Mouse (Mus musculus): ENCODE results near the gene Rab3d. TPM values are rescaled to one million over a fixed set of nuclear protein-coding genes. Genes with fewer than 3 reads are reported as not detected.

Rab3d gene
- polyA plus RNA-seq, 1 experiment from 2014 or later, result 28.4 TPM

GRCm38 (mm10) chr9:21947540-21948130 is 29.6 kb upstream of the Rab3d start:
- Histone ChIP-seq H3K4me3 (ENCODE audit: low read depth, low read length) (no peak overlapping the region), H3K27ac (ENCODE audit: low read length) (no peak overlapping the region), H3K9ac (replicated peaks; ENCODE audit: low read depth) (no peak overlapping the region), H3K27me3 (replicated peaks; ENCODE audit: insufficient read depth, low read length) (no peaks in the 10 kb centered on the region), H3K4me1 (ENCODE audit: insufficient read depth, low read depth, low read length) (no peaks in the 10 kb centered on the region), H3K36me3 (ENCODE audit: insufficient read depth, low read length) (no peaks in the 10 kb centered on the region), H3K4me2 (replicated peaks; ENCODE audit: low read depth, low read length) (no peak overlapping the region), H3K9me3 (ENCODE audit: low read length) (no peaks in the 10 kb centered on the region)
- TF ChIP-seq EP300 (IDR thresholded peaks at IDR 0.05) (no peak), CTCF (IDR thresholded peaks at IDR 0.05) (no peak)
- DNase-seq (ENCODE audit: low spot score) (no peak), ATAC-seq (no peak)
- 11% methylated on average over 26 of the region's 28 CpGs for WGBS

GRCm38 (mm10) chr9:21944267-21944666 is 26.3 kb upstream of the Rab3d start:
- Histone ChIP-seq H3K36me3 (ENCODE audit: insufficient read depth, low read length) (no peaks in the 10 kb centered on the region), H3K4me2 (replicated peaks; ENCODE audit: low read depth, low read length) (no peak overlapping the region), H3K27ac (ENCODE audit: low read length) (no peak overlapping the region), H3K27me3 (replicated peaks; ENCODE audit: insufficient read depth, low read length) (no peaks in the 10 kb centered on the region), H3K9me3 (ENCODE audit: low read length) (no peaks in the 10 kb centered on the region), H3K4me1 (ENCODE audit: insufficient read depth, low read depth, low read length) (no peaks in the 10 kb centered on the region), H3K4me3 (ENCODE audit: low read depth, low read length) (no peak overlapping the region), H3K9ac (replicated peaks; ENCODE audit: low read depth) (no peak overlapping the region)
- no peak for DNase-seq (ENCODE audit: low spot score)
- ATAC-seq, result no peak
- WGBS, result 15% methylated on average over 23 of the region's 23 CpGs
- no peak for TF ChIP-seq EP300 (IDR thresholded peaks at IDR 0.05)
- TF ChIP-seq CTCF (IDR thresholded peaks at IDR 0.05), result no peak

DNA sequence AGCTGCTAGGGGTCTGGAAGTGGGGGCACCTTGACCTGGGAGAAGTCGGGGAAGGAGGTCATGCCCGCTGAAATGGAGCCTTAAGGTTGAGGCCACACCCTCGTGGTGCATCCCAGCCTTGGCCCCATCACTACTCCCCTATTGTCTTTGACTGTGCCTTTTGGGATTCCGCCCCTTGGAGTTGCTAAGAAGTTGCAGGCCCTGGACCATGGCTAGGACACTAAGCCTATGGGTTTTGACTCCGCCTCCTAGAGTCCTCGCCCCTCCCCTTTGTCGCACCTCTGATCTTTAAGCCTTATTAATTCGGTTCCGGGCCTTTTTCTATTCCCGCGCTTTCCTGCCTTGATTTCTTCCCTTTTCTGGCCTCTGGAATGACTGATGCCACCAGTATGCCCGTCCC is 25.6 kb upstream of the Rab3d start:
- no peak for TF ChIP-seq CTCF (IDR thresholded peaks at IDR 0.05)
- no peak for TF ChIP-seq EP300 (IDR thresholded peaks at IDR 0.05)
- Histone ChIP-seq H3K9ac (replicated peaks; ENCODE audit: low read depth) (no peak overlapping the region), H3K4me1 (ENCODE audit: insufficient read depth, low read depth, low read length) (no peaks in the 10 kb centered on the region), H3K27ac (ENCODE audit: low read length) (no peak overlapping the region), H3K27me3 (replicated peaks; ENCODE audit: insufficient read depth, low read length) (no peaks in the 10 kb centered on the region), H3K4me3 (ENCODE audit: low read depth, low read length) (no peak overlapping the region), H3K36me3 (ENCODE audit: insufficient read depth, low read length) (no peaks in the 10 kb centered on the region), H3K4me2 (replicated peaks; ENCODE audit: low read depth, low read length) (no peak overlapping the region), H3K9me3 (ENCODE audit: low read length) (no peaks in the 10 kb centered on the region)
- no peak for DNase-seq (ENCODE audit: low spot score)
- no peak for ATAC-seq
- WGBS, result 39% methylated on average over 12 of the region's 12 CpGs

GRCm38 (mm10) chr9:21943046-21943445 is 25.1 kb upstream of the Rab3d start:
- no peaks in the 10 kb centered on the region for H3K27me3 ChIP-seq (replicated peaks; ENCODE audit: insufficient read depth, low read length)
- 75% methylated on average over 12 of the region's 12 CpGs for WGBS
- TF ChIP-seq EP300 (IDR thresholded peaks at IDR 0.05) (no peak), CTCF (IDR thresholded peaks at IDR 0.05) (no peak)
- H3K4me1 ChIP-seq (ENCODE audit: insufficient read depth, low read depth, low read length), result no peaks in the 10 kb centered on the region
- H3K4me3 ChIP-seq (ENCODE audit: low read depth, low read length), result no peak overlapping the region
- H3K9ac ChIP-seq (replicated peaks; ENCODE audit: low read depth), result no peak overlapping the region
- no peaks in the 10 kb centered on the region for H3K9me3 ChIP-seq (ENCODE audit: low read length)
- ATAC-seq, result no peak
- no peak overlapping the region for H3K27ac ChIP-seq (ENCODE audit: low read length)
- no peaks in the 10 kb centered on the region for H3K36me3 ChIP-seq (ENCODE audit: insufficient read depth, low read length)
- H3K4me2 ChIP-seq (replicated peaks; ENCODE audit: low read depth, low read length), result no peak overlapping the region
- no peak for DNase-seq (ENCODE audit: low spot score)

DNA sequence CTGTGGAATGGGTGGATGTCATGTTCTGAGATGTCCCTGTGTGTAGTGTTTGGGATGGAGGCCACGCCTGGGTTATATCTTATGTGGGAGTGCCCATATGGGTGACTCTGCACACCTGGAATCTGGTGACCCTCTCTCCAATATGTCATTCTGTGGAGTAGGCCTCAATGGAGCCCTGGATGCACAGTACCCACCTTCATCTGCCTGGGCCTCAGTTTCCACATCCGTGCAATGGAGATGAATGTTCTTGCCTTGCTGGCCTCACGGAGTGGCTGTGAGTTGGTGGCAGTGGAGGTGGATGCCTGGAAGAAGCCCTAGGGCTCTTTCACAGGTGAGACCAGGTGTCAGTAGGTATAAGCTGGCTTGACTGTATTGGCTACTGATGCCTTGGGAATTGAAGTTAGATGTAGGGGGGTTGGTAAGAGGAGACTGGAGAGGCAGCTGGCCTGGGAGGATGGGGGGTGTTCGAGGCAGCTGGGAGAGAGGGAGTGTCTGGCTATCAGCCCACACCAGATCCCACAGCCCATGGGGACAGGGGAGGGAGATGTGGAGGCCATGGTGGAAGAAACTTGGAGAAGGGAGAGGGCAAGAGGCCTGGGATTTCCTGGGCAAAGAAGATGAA is 20.4 kb upstream of the Rab3d start:
- H3K4me3 ChIP-seq (ENCODE audit: low read depth, low read length), result no peak overlapping the region
- no peaks in the 10 kb centered on the region for H3K36me3 ChIP-seq (ENCODE audit: insufficient read depth, low read length)
- DNase-seq (ENCODE audit: low spot score) (no peak), ATAC-seq (no peak)
- no peak overlapping the region for H3K4me2 ChIP-seq (replicated peaks; ENCODE audit: low read depth, low read length)
- H3K9me3 ChIP-seq (ENCODE audit: low read length), result no peaks in the 10 kb centered on the region
- H3K27ac ChIP-seq (ENCODE audit: low read length), result no peak overlapping the region
- H3K27me3 ChIP-seq (replicated peaks; ENCODE audit: insufficient read depth, low read length), result no peaks in the 10 kb centered on the region
- TF ChIP-seq EP300 (IDR thresholded peaks at IDR 0.05) (no peak), CTCF (IDR thresholded peaks at IDR 0.05) (no peak)
- WGBS, result 74% methylated on average over 4 of the region's 4 CpGs
- H3K9ac ChIP-seq (replicated peaks; ENCODE audit: low read depth), result no peak overlapping the region
- H3K4me1 ChIP-seq (ENCODE audit: insufficient read depth, low read depth, low read length), result no peaks in the 10 kb centered on the region; the same call in 1 of the 2 replicates

GRCm38 (mm10) chr9:21937711-21938175 is 19.8 kb upstream of the Rab3d start:
- Histone ChIP-seq H3K4me1 (ENCODE audit: insufficient read depth, low read depth, low read length) (no peaks in the 10 kb centered on the region; the same call in 1 of the 2 replicates), H3K4me3 (ENCODE audit: low read depth, low read length) (no peak overlapping the region), H3K9ac (replicated peaks; ENCODE audit: low read depth) (no peak overlapping the region), H3K27me3 (replicated peaks; ENCODE audit: insufficient read depth, low read length) (no peaks in the 10 kb centered on the region), H3K27ac (ENCODE audit: low read length) (no peak overlapping the region), H3K9me3 (ENCODE audit: low read length) (no peaks in the 10 kb centered on the region), H3K4me2 (replicated peaks; ENCODE audit: low read depth, low read length) (no peak overlapping the region), H3K36me3 (ENCODE audit: insufficient read depth, low read length) (no peaks in the 10 kb centered on the region)
- TF ChIP-seq EP300 (IDR thresholded peaks at IDR 0.05) (no peak), CTCF (IDR thresholded peaks at IDR 0.05) (no peak)
- WGBS, result 71% methylated on average over 4 of the region's 4 CpGs
- ATAC-seq (no peak), DNase-seq (ENCODE audit: low spot score) (no peak)
